Mouse (Mus musculus): ENCODE measurements at regions not wholly inside any gene's neighbourhood (a gene's known extent, or its start where the extent isn't known, plus 50 kb on each side); places are given as distances from the start of the nearest gene placed in this dataset.

DNA sequence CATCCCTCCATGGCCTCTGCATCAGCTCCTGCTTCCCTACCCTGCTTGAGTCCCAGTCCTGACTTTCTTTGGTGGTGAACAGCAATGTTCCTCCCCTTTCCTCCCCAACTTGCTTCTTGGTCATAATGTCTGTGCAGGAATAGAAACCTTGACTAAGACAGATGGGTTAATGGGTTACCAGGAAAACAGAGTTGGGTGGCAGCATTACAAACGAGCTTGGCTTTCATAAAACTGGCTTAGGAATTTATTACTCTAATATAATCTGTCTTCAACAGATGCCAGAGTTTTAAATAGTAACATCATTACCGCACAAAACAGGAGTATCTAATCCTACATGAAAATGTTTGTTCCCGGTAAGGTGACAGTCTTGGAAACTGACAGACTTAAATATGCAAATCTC, 77.7 kb upstream of the Nphp3 start:
- DNase-seq, result no peak

DNA sequence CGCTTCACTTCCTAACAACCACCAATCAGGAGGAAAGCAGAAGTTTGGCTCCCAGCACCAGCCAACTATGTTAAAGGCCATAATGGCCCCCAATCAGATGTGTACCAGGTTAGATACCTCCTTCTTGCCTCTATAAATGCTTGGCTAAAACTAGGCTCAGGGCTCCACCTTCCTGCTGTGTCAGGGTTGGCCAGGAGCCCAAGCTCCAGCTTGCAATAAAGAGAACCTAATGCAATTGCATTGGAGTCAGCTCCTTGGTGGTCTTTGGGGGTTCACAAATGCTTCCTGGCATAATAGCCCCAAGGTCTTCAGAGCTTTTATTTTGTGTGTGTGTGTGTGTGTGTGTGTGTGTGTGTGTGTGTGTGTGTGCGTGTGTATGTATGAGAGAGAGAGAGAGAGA, 76.9 kb upstream of the Nphp3 start:
- DNase-seq, result no peak

DNA sequence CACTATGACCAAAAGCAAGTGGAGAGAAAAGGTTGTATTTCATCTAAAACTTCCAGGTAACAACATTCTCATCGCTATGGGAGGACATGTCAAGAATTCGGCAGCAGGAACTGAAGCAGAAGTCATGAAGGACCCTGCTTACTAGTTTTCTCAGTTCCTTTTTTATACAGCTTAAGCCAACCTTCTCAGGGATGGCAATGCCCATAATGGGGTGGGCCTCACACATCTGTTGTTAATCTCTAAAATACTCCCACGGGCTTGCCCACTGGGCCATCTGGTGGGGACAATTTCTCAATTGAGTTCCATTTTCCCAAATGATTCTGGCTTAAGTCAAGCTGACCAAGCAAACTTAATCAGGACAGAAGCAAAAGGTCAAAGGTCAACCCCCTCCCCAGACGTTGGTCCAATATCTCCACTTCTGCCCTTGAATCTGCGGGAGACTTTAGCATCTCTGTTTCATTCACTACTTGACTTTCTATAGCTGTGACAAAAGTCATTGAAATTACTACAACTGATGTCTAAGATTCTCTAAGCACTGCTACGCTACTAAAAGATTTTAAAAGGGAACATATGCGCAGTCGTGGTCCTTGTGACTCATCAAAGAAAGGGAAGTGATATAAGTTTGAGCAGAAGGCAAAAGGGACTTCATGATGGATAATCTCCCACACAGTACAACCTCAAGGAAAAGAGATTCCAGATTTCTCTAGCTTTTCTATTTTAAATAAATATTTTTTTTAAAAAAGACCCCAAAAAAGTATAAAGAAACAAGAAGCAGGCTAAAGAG, 73.4 kb upstream of the Nphp3 start:
- no peak for DNase-seq

DNA sequence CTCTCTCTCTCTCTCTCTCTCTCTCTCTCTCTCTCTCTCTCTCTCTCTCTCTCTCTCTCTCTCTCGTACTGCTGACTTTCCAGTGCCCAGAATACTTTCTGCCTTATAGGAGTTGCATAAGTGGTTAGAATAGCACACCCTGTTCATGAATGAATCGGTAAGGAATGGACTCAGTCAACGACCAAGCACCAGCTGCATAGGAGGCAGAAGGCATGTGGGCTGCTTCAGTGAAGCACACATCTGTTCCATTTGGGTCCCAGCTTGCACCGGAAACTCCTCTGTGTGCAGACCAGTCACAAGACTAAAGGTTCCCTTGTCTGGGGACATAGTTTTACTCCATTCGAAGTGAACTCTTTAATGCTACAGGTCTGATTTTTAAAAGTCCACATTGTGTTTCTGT, 64.3 kb upstream of the Nphp3 start:
- DNase-seq, result peak; percentile 40

DNA sequence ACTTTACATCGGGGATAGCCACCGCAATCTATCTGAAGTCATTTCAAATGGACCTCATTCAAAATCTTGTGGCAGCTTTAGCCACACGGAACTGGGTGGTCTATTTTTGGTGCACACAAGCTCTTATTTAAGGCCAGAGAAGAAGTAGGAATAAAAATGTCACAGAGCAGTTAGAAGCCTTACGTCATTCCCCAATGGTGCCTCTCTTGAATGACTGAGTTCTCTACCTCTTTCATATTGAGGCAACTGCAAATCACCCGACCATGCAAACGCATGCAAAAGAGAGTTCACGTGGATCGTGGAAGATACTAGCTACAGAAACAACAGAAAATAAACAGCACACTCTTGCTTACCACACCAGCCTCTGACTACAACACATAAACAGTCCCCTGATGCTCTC, 62.3 kb upstream of the Nphp3 start:
- DNase-seq, result no peak

DNA sequence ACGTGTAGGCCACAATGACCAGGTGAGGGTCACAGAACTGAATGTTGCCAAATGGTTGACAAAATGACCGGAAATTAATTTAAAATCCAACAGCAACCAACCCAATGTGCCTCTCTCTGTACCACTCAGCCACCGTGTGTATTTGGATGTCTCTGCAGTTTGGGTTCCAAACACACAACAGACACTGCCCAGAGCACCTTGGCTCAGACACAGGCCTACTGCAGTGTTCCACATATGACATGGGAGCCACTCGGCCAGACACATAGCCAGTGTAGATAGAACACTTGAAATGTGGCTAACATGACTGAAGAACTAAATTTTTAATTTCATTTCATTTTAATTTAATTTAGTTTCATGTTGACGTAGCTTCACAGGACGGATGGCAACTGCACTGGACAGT, 61.8 kb upstream of the Nphp3 start:
- no peak for DNase-seq

DNA sequence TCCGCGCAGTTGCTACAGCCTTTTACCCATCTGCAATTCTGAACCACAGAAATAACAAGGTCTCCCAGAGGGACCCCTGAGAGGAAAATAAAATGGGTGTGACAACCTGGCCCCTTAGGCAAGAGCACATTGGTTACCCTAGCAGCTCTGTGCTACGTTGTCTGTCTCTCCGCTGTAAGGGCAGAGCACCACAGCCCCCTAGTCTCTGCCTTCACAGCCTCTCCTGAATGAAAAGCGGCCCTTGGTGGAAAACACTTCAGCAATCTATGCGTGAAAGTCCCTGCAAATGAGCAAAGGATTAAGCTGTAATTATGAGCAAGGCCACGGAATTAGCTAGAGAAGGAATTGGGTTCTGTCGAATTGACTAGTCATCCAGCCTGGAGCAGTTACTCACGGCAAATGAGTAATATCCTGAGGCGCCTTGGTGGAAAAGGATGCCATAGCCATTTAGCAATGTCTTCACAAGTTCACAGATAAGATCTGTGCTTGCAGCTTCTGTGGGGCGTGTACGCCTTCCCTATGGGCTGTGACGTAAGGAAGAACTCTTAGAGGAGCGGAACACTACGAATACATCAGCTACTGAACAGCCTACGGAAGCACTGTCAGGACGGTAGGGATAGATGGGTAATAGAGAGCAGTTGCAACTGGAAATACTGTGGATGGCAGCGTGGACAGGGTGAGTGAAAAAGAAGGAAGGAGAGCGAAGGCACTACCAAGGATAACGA, 61.0 kb upstream of the Nphp3 start:
- DNase-seq, result peak; percentile 6

DNA sequence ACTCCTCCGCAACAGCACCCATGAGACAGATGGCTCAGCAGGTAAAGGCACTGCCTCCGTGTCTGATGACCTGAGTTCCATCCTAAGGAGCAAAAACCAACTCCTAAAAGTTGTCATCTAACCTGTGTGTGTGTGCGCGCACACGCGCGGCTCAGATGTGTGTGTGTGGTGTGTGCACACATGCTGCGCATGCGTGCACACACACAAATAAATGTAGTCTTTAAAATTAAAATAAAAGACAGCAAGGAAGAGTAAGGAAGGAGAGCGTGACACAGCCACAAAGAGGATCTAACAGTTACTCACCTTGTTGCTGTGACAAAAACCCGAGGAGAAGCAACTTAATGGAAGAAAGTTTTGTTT, 60.5 kb upstream of the Nphp3 start:
- no peak for DNase-seq

DNA sequence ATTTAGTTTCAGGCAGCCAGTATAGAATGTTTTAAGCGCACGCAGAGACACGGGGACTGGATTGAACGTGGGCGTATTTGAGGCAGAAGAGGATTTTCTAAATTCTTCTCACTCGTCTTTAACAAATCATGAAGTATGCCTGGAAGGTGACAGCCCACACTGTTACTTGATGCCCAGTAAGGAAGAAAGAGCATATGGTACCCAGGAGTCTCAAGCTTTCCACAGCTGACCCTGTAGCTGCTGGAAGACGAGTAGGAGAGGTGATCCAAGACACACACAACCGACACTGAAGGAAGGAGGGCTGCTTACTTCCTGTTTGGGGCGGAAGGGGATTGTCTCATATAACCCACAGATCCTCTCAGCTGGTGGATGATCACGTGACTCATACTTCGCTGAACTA, 56.9 kb upstream of the Nphp3 start:
- DNase-seq, result peak; percentile 40

DNA sequence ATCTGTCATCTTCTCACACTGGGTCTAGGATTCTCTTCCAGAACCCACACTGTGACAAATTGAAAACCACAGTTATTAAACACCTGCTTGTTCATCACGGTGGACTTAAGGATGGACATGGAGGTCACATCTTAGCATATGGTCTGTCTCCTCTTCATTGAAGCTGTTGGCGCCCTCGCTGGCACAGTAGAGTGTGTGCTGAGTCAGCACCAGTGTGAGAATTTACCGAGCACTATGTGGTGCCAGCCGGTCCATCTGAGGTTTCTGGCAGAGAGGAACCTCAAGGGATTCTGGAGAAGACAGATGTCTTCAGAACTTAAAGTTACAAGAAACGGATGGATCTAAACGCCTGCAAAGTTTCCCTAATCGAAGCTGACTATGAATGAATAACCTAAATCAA, 50.5 kb upstream of the Nphp3 start:
- no peak for DNase-seq

All from right cerebral cortex, postnatal 25 days (tissue).